Mouse (Mus musculus) stomach, embryonic 16.5 days (tissue): ENCODE measurements around the gene Ryr1. TPM values are rescaled to one million over a fixed set of nuclear protein-coding genes. Genes with fewer than 3 reads are reported as not detected.

Experiments
- ATAC-seq: fragments of 200-750 bp; cut with Nextera tagmentation; 2 replicates; pipeline ENCODE4 v1.8.0; 2017; ENCODE audit warnings: moderate number of reproducible peaks, moderate TSS enrichment; ENCODE audit not compliant: insufficient read depth, low FRiP score
- H3K27ac ChIP-seq: fragments of 300-500 bp; sonication (generic); 2 replicates; pipeline ENCODE4 v1.5.1; 2014; ENCODE audit warnings: low read length
- H3K27me3 ChIP-seq: fragments of 300-500 bp; sonication (generic); 2 replicates; pipeline ENCODE4 v1.6.1; 2014; ENCODE audit warnings: low read length, control low read depth, mixed read lengths; ENCODE audit not compliant: control insufficient read depth, insufficient read depth
- H3K36me3 ChIP-seq: fragments of 300-500 bp; sonication (generic); 2 replicates; pipeline ENCODE4 v1.6.1; 2014; ENCODE audit warnings: low read length; ENCODE audit not compliant: control insufficient read depth, insufficient read depth
- H3K4me1 ChIP-seq: fragments of 300-500 bp; sonication (generic); 2 replicates; pipeline ENCODE4 v1.6.1; 2014; ENCODE audit warnings: low read length, control low read depth, mixed read lengths; ENCODE audit not compliant: control insufficient read depth, insufficient read depth
- H3K4me2 ChIP-seq: fragments of 300-500 bp; sonication (generic); 2 replicates; pipeline ENCODE4 v1.6.1; 2014; ENCODE audit warnings: low read depth, low read length, mixed read lengths
- H3K4me3 ChIP-seq: fragments of 300-500 bp; sonication (generic); replicated peaks from 2 replicates; pipeline ENCODE4 v1.5.1; 2014; ENCODE audit warnings: mild to moderate bottlenecking, low read length
- H3K9ac ChIP-seq: fragments of 300-500 bp; sonication (generic); 2 replicates; pipeline ENCODE4 v1.6.1; 2014; ENCODE audit warnings: low read length
- H3K9me3 ChIP-seq: fragments of 300-500 bp; sonication (generic); replicated peaks from 2 replicates; pipeline ENCODE4 v1.6.1; 2016; ENCODE audit warnings: low read length, control low read depth; ENCODE audit not compliant: control insufficient read depth
- WGBS: fragments of 180-500 bp; shearing (Covaris S2); extraction: QIAGEN DNeasy Blood & Tissue Kit; methylation state at CpG from one replicate; pipeline ENCODE4 v1.1.7; 2014; 5-methylcytosine and 5-hydroxymethylcytosine counted together
- polyA plus RNA-seq: library from polyadenylated mRNA; unstranded; fragments of >200 nt; fragmentation: Nextera tagmentation; extraction: Ambion mirVana; gene quantifications from 2 replicates; pipeline ENCODE4 v1.2.1, GENCODE M21; 2015

Gene Ryr1
- polyA plus RNA-seq, 1 experiment from 2014 or later = 2.6 TPM

- H3K4me2 ChIP-seq = no peak overlapping the region
- H3K4me3 ChIP-seq = no peak overlapping the region
- no peaks in the 10 kb centered on the region for H3K36me3 ChIP-seq
- WGBS = 7% methylated on average over 12 of the region's 12 CpGs
- no peaks in the 10 kb centered on the region for H3K27me3 ChIP-seq
- ATAC-seq = no peak
- H3K27ac ChIP-seq = no peak overlapping the region
- no peaks in the 10 kb centered on the region; the same call in 1 of the 2 replicates for H3K9me3 ChIP-seq
- peaks cover 25% of the 10 kb centered on the region for H3K4me1 ChIP-seq
- no peak overlapping the region for H3K9ac ChIP-seq
Measured at GRCm38 (mm10) chr7:29046533-29046932, 78.4 kb downstream of the Ryr1 start.

GRCm38 (mm10) chr7:29044302-29044701 lies 80.7 kb downstream of the Ryr1 start:
- 0 out of 2 replicates have a peak overlapping the region, but pooled peaks have one; percentile 84 for H3K27ac ChIP-seq
- peaks cover 36% of the 10 kb centered on the region for H3K4me1 ChIP-seq
- ATAC-seq = no peak

GRCm38 (mm10) chr7:29043674-29044057 lies 81.3 kb downstream of the Ryr1 start:
- peak overlapping the region; percentile 46 for H3K9ac ChIP-seq
- no peaks in the 10 kb centered on the region; the same call in 1 of the 2 replicates for H3K9me3 ChIP-seq
- peak overlapping the region; percentile 84 for H3K27ac ChIP-seq
- H3K4me1 ChIP-seq = peaks cover 36% of the 10 kb centered on the region
- no peaks in the 10 kb centered on the region for H3K36me3 ChIP-seq
- H3K27me3 ChIP-seq = no peaks in the 10 kb centered on the region
- 33% methylated on average over 11 of the region's 11 CpGs for WGBS
- ATAC-seq = no peak
- H3K4me2 ChIP-seq = peak overlapping the region; percentile 46
- H3K4me3 ChIP-seq = peak overlapping the region; percentile 24; the same call in 1 of the 2 replicates

More at GRCm38 (mm10) chr7:29044302-29044701, 80.7 kb downstream of the Ryr1 start:
- H3K36me3 ChIP-seq = no peaks in the 10 kb centered on the region
- H3K9ac ChIP-seq = no peak overlapping the region
- H3K9me3 ChIP-seq = no peaks in the 10 kb centered on the region; the same call in 1 of the 2 replicates
- WGBS = 60% methylated on average over 9 of the region's 9 CpGs
- H3K4me2 ChIP-seq = 0 out of 2 replicates have a peak overlapping the region, but pooled peaks have one; percentile 46
- H3K4me3 ChIP-seq = no peak overlapping the region
- no peaks in the 10 kb centered on the region for H3K27me3 ChIP-seq

GRCm38 (mm10) chr7:29043016-29043673 lies 81.8 kb downstream of the Ryr1 start:
- peak overlapping the region; percentile 24 for H3K4me3 ChIP-seq
- peak; percentile 56; the same call in 1 of the 2 replicates for ATAC-seq
- H3K9me3 ChIP-seq = no peaks in the 10 kb centered on the region; the same call in 1 of the 2 replicates
- WGBS = 25% methylated on average over 19 of the region's 19 CpGs
- peak overlapping the region; percentile 46 for H3K9ac ChIP-seq
- peak overlapping the region; percentile 84 for H3K27ac ChIP-seq
- H3K4me1 ChIP-seq = peaks cover 36% of the 10 kb centered on the region
- H3K4me2 ChIP-seq = peak overlapping the region; percentile 46
- no peaks in the 10 kb centered on the region for H3K36me3 ChIP-seq
- no peaks in the 10 kb centered on the region for H3K27me3 ChIP-seq

GRCm38 (mm10) chr7:29041194-29041593 lies 83.8 kb downstream of the Ryr1 start:
- Histone ChIP-seq H3K27ac (no peak overlapping the region), H3K4me2 (no peak overlapping the region), H3K4me3 (no peak overlapping the region), H3K36me3 (no peaks in the 10 kb centered on the region), H3K4me1 (peaks cover 36% of the 10 kb centered on the region), H3K9ac (no peak overlapping the region), H3K9me3 (no peaks in the 10 kb centered on the region), H3K27me3 (no peaks in the 10 kb centered on the region)
- 81% methylated on average over 5 of the region's 5 CpGs for whole genome bisulfite sequencing
- ATAC-seq = no peak

- peaks cover 36% of the 10 kb centered on the region for H3K4me1 ChIP-seq
- H3K27me3 ChIP-seq = no peaks in the 10 kb centered on the region
- H3K27ac ChIP-seq = peak overlapping the region; percentile 39; the same call in 1 of the 2 replicates
- no peaks in the 10 kb centered on the region for H3K9me3 ChIP-seq
- H3K36me3 ChIP-seq = no peaks in the 10 kb centered on the region
- H3K9ac ChIP-seq = peak overlapping the region; percentile 67
- 2% methylated on average over 26 of the region's 26 CpGs for WGBS
- H3K4me3 ChIP-seq = peak overlapping the region; percentile 46
- ATAC-seq = peak; percentile 4; the same call in 1 of the 2 replicates
- peak overlapping the region; percentile 74 for H3K4me2 ChIP-seq
Measured at GRCm38 (mm10) chr7:29039985-29040661, 84.9 kb downstream of the Ryr1 start.

- ATAC-seq = peak; percentile 45; the same call in 1 of the 2 replicates
- Histone ChIP-seq H3K4me2 (peak overlapping the region; percentile 74), H3K27me3 (no peaks in the 10 kb centered on the region), H3K4me3 (peak overlapping the region; percentile 46), H3K9me3 (no peaks in the 10 kb centered on the region), H3K4me1 (peaks cover 32% of the 10 kb centered on the region), H3K9ac (peak overlapping the region; percentile 67), H3K27ac (peak overlapping the region; percentile 39; the same call in 1 of the 2 replicates), H3K36me3 (no peaks in the 10 kb centered on the region)
- under 1% methylated on average over 11 of the region's 11 CpGs for WGBS
Measured at GRCm38 (mm10) chr7:29039604-29039984, 85.4 kb downstream of the Ryr1 start.

- no peaks in the 10 kb centered on the region for H3K36me3 ChIP-seq
- H3K4me2 ChIP-seq = no peak overlapping the region
- H3K9ac ChIP-seq = no peak overlapping the region
- 85% methylated on average over 6 of the region's 6 CpGs for WGBS
- no peak overlapping the region for H3K27ac ChIP-seq
- H3K9me3 ChIP-seq = no peaks in the 10 kb centered on the region
- no peaks in the 10 kb centered on the region for H3K27me3 ChIP-seq
- peaks cover 11% of the 10 kb centered on the region; the same call in 1 of the 2 replicates for H3K4me1 ChIP-seq
- no peak for ATAC-seq
- H3K4me3 ChIP-seq = no peak overlapping the region
Measured at GRCm38 (mm10) chr7:29037261-29037660, 87.7 kb downstream of the Ryr1 start.

- H3K4me2 ChIP-seq = no peak overlapping the region
- no peak overlapping the region for H3K9ac ChIP-seq
- no peak overlapping the region for H3K27ac ChIP-seq
- no peak for ATAC-seq
- H3K4me1 ChIP-seq = no peaks in the 10 kb centered on the region
- 78% methylated on average over 5 of the region's 5 CpGs for WGBS
- H3K4me3 ChIP-seq = no peak overlapping the region
- no peaks in the 10 kb centered on the region for H3K9me3 ChIP-seq
- no peaks in the 10 kb centered on the region for H3K27me3 ChIP-seq
- no peaks in the 10 kb centered on the region for H3K36me3 ChIP-seq
Measured at GRCm38 (mm10) chr7:29032685-29033084, 92.3 kb downstream of the Ryr1 start.
